Mouse (Mus musculus): ENCODE measurements around the gene Dvl3. TPM values are rescaled to one million over a fixed set of nuclear protein-coding genes. Genes with fewer than 3 reads are reported as not detected.
A peak's percentile ranks its signal among the peaks of the same experiment; 100 is the strongest.

The Dvl3 gene
- polyA plus RNA-seq, 1 experiment from 2014 or later: 42.8 TPM

GRCm38 (mm10) chr16:20509349-20509748 is 7.4 kb upstream of the Dvl3 start:
- Histone ChIP-seq H3K4me1 (replicated peaks; ENCODE audit: control insufficient read depth, insufficient read depth, low read length) (no peaks in the 10 kb centered on the region), H3K27ac (ENCODE audit: low read depth, low read length) (no peak overlapping the region), H3K9me3 (ENCODE audit: control insufficient read depth, low read length) (no peaks in the 10 kb centered on the region), H3K4me3 (ENCODE audit: low read depth, low read length) (no peak overlapping the region), H3K36me3 (ENCODE audit: control insufficient read depth, insufficient read depth, low read length) (peaks cover 30% of the 10 kb centered on the region), H3K27me3 (ENCODE audit: control insufficient read depth, insufficient read depth, low read length) (no peaks in the 10 kb centered on the region), H3K9ac (ENCODE audit: low read length) (no peak overlapping the region), H3K4me2 (ENCODE audit: low read depth, low read length, severe bottlenecking) (no peak overlapping the region)
- peak; percentile 54 for DNase-seq (ENCODE audit: low spot score)
- no peak for ATAC-seq (replicated peaks; ENCODE audit: low FRiP score)
- WGBS: 83% methylated on average over 3 of the region's 3 CpGs

GRCm38 (mm10) chr16:20511277-20511847 is 5.4 kb upstream of the Dvl3 start:
- H3K36me3 ChIP-seq (ENCODE audit: control insufficient read depth, insufficient read depth, low read length): peaks cover 20% of the 10 kb centered on the region
- DNase-seq (ENCODE audit: low spot score) (peak; percentile 36), ATAC-seq (replicated peaks; ENCODE audit: low FRiP score) (no peak)
- no peak overlapping the region for H3K4me3 ChIP-seq (ENCODE audit: low read depth, low read length)
- no peak overlapping the region for H3K4me2 ChIP-seq (ENCODE audit: low read depth, low read length, severe bottlenecking)
- no peak overlapping the region for H3K27ac ChIP-seq (ENCODE audit: low read depth, low read length)
- H3K9me3 ChIP-seq (ENCODE audit: control insufficient read depth, low read length): no peaks in the 10 kb centered on the region
- no peaks in the 10 kb centered on the region for H3K27me3 ChIP-seq (ENCODE audit: control insufficient read depth, insufficient read depth, low read length)
- no peak overlapping the region for H3K9ac ChIP-seq (ENCODE audit: low read length)
- WGBS: 94% methylated on average over 7 of the region's 7 CpGs
- no peaks in the 10 kb centered on the region for H3K4me1 ChIP-seq (replicated peaks; ENCODE audit: control insufficient read depth, insufficient read depth, low read length)

- H3K27me3 ChIP-seq (ENCODE audit: control insufficient read depth, insufficient read depth, low read length): no peaks in the 10 kb centered on the region
- H3K36me3 ChIP-seq (ENCODE audit: control insufficient read depth, insufficient read depth, low read length): no peaks in the 10 kb centered on the region
- H3K27ac ChIP-seq (ENCODE audit: low read depth, low read length): no peak overlapping the region
- no peaks in the 10 kb centered on the region for H3K9me3 ChIP-seq (ENCODE audit: control insufficient read depth, low read length)
- peaks cover 6% of the 10 kb centered on the region; the same call in 1 of the 2 replicates for H3K4me1 ChIP-seq (replicated peaks; ENCODE audit: control insufficient read depth, insufficient read depth, low read length)
- H3K9ac ChIP-seq (ENCODE audit: low read length): peak overlapping the region; percentile 97; the same call in 1 of the 2 replicates
- no peak for DNase-seq (ENCODE audit: low spot score)
- no peak for ATAC-seq (replicated peaks; ENCODE audit: low FRiP score)
- H3K4me3 ChIP-seq (ENCODE audit: low read depth, low read length): peak overlapping the region; percentile 92; the same call in 1 of the 2 replicates
- H3K4me2 ChIP-seq (ENCODE audit: low read depth, low read length, severe bottlenecking): peak overlapping the region; percentile 68; the same call in 1 of the 2 replicates
Measured at GRCm38 (mm10) chr16:20516032-20516431, 750 bp upstream of the Dvl3 start.

- under 1% methylated on average over 26 of the region's 26 CpGs for WGBS
- H3K4me3 ChIP-seq (ENCODE audit: low read depth, low read length): peak overlapping the region; percentile 92
- peak overlapping the region; percentile 97 for H3K9ac ChIP-seq (ENCODE audit: low read length)
- H3K9me3 ChIP-seq (ENCODE audit: control insufficient read depth, low read length): no peaks in the 10 kb centered on the region
- ATAC-seq (replicated peaks; ENCODE audit: low FRiP score) (no peak), DNase-seq (ENCODE audit: low spot score) (no peak)
- no peaks in the 10 kb centered on the region for H3K36me3 ChIP-seq (ENCODE audit: control insufficient read depth, insufficient read depth, low read length)
- peaks cover 6% of the 10 kb centered on the region; the same call in 1 of the 2 replicates for H3K4me1 ChIP-seq (replicated peaks; ENCODE audit: control insufficient read depth, insufficient read depth, low read length)
- H3K27ac ChIP-seq (ENCODE audit: low read depth, low read length): peak overlapping the region; percentile 84
- H3K4me2 ChIP-seq (ENCODE audit: low read depth, low read length, severe bottlenecking): peak overlapping the region; percentile 68
- H3K27me3 ChIP-seq (ENCODE audit: control insufficient read depth, insufficient read depth, low read length): no peaks in the 10 kb centered on the region
Measured at GRCm38 (mm10) chr16:20517216-20517615, 434 bp downstream of the Dvl3 start.

- Histone ChIP-seq H3K9me3 (ENCODE audit: control insufficient read depth, low read length) (no peaks in the 10 kb centered on the region), H3K36me3 (ENCODE audit: control insufficient read depth, insufficient read depth, low read length) (no peaks in the 10 kb centered on the region), H3K9ac (ENCODE audit: low read length) (peak overlapping the region; percentile 97), H3K4me2 (ENCODE audit: low read depth, low read length, severe bottlenecking) (peak overlapping the region; percentile 68), H3K27ac (ENCODE audit: low read depth, low read length) (peak overlapping the region; percentile 84; the same call in 1 of the 2 replicates), H3K4me1 (replicated peaks; ENCODE audit: control insufficient read depth, insufficient read depth, low read length) (peaks cover 6% of the 10 kb centered on the region; the same call in 1 of the 2 replicates), H3K4me3 (ENCODE audit: low read depth, low read length) (peak overlapping the region; percentile 92), H3K27me3 (ENCODE audit: control insufficient read depth, insufficient read depth, low read length) (no peaks in the 10 kb centered on the region)
- peak; percentile 64 for ATAC-seq (replicated peaks; ENCODE audit: low FRiP score)
- under 1% methylated on average over 6 of the region's 6 CpGs for WGBS
- peak; percentile 80 for DNase-seq (ENCODE audit: low spot score)
Measured at GRCm38 (mm10) chr16:20517701-20518374, 1.1 kb downstream of the Dvl3 start.

GRCm38 (mm10) chr16:20523886-20524285 is 7.1 kb downstream of the Dvl3 start:
- H3K4me1 ChIP-seq (replicated peaks; ENCODE audit: control insufficient read depth, insufficient read depth, low read length): no peaks in the 10 kb centered on the region
- DNase-seq (ENCODE audit: low spot score): no peak
- H3K4me3 ChIP-seq (ENCODE audit: low read depth, low read length): no peak overlapping the region
- no peak overlapping the region for H3K27ac ChIP-seq (ENCODE audit: low read depth, low read length)
- WGBS: 83% methylated on average over 10 of the region's 10 CpGs
- H3K9ac ChIP-seq (ENCODE audit: low read length): no peak overlapping the region
- no peaks in the 10 kb centered on the region for H3K27me3 ChIP-seq (ENCODE audit: control insufficient read depth, insufficient read depth, low read length)
- H3K9me3 ChIP-seq (ENCODE audit: control insufficient read depth, low read length): no peaks in the 10 kb centered on the region
- no peak overlapping the region for H3K4me2 ChIP-seq (ENCODE audit: low read depth, low read length, severe bottlenecking)
- peaks cover 23% of the 10 kb centered on the region for H3K36me3 ChIP-seq (ENCODE audit: control insufficient read depth, insufficient read depth, low read length)
- ATAC-seq (replicated peaks; ENCODE audit: low FRiP score): no peak

- no peaks in the 10 kb centered on the region for H3K4me1 ChIP-seq (replicated peaks; ENCODE audit: control insufficient read depth, insufficient read depth, low read length)
- H3K9me3 ChIP-seq (ENCODE audit: control insufficient read depth, low read length): no peaks in the 10 kb centered on the region
- 91% methylated on average over 5 of the region's 5 CpGs for WGBS
- H3K4me2 ChIP-seq (ENCODE audit: low read depth, low read length, severe bottlenecking): no peak overlapping the region
- ATAC-seq (replicated peaks; ENCODE audit: low FRiP score) (no peak), DNase-seq (ENCODE audit: low spot score) (no peak)
- H3K27me3 ChIP-seq (ENCODE audit: control insufficient read depth, insufficient read depth, low read length): no peaks in the 10 kb centered on the region
- H3K27ac ChIP-seq (ENCODE audit: low read depth, low read length): 0 out of 2 replicates have a peak overlapping the region, but pooled peaks have one; percentile 15
- H3K9ac ChIP-seq (ENCODE audit: low read length): no peak overlapping the region
- H3K36me3 ChIP-seq (ENCODE audit: control insufficient read depth, insufficient read depth, low read length): peaks cover 32% of the 10 kb centered on the region
- H3K4me3 ChIP-seq (ENCODE audit: low read depth, low read length): no peak overlapping the region
Measured at GRCm38 (mm10) chr16:20528779-20529178, 12.0 kb downstream of the Dvl3 start.

- no peak for DNase-seq (ENCODE audit: low spot score)
- no peak overlapping the region for H3K27ac ChIP-seq (ENCODE audit: low read depth, low read length)
- H3K27me3 ChIP-seq (ENCODE audit: control insufficient read depth, insufficient read depth, low read length): no peaks in the 10 kb centered on the region
- no peak overlapping the region for H3K9ac ChIP-seq (ENCODE audit: low read length)
- no peak overlapping the region for H3K4me3 ChIP-seq (ENCODE audit: low read depth, low read length)
- no peak overlapping the region for H3K4me2 ChIP-seq (ENCODE audit: low read depth, low read length, severe bottlenecking)
- H3K36me3 ChIP-seq (ENCODE audit: control insufficient read depth, insufficient read depth, low read length): peaks cover 28% of the 10 kb centered on the region
- no peaks in the 10 kb centered on the region for H3K4me1 ChIP-seq (replicated peaks; ENCODE audit: control insufficient read depth, insufficient read depth, low read length)
- ATAC-seq (replicated peaks; ENCODE audit: low FRiP score): no peak
- WGBS: 89% methylated on average over 1 of the region's 1 CpGs
- H3K9me3 ChIP-seq (ENCODE audit: control insufficient read depth, low read length): no peaks in the 10 kb centered on the region
Measured at GRCm38 (mm10) chr16:20529375-20529774, 12.6 kb downstream of the Dvl3 start.

Data from forebrain, embryonic 11.5 days (tissue).